Mouse (Mus musculus): Measurements from ENCODE around the gene Nek5. TPM values are rescaled to one million over a fixed set of nuclear protein-coding genes. Genes with fewer than 3 reads are reported as not detected.
A peak's percentile ranks its signal among the peaks of the same experiment; 100 is the strongest.

Nek5 gene
- polyA plus RNA-seq, 1 experiment from 2014 or later: 3.4 TPM

DNA sequence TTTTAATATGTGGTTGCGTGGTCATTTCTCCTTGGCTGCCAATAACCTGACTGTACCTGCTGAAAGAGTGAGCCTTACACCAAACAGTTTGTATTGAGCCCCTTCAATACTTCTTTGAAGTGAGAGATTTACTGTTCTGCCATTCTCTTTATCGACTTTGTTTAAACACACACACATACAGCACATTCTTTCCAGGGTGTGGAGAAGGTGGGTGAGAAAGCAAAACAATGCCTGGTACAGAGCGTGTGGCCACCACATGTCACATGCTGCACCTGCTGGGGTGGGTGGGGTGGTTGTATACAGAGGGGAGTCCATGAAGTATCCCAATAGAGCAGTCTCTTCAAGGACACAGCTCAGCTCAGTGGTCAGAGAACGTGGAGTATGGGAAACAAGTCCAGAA is 99.6 kb downstream of the Nek5 start:
- in situ Hi-C loops (cut with MboI; ENCODE audit: low pct_unique_long_range_greater_than_20kb): no loop called here

More for the DNA sequence above, 99.6 kb downstream of the Nek5 start:
- DNase-seq (ENCODE audit: low read depth, low spot score): no peak
- ChIA-PET POLR2A (no interaction called here), CTCF (interaction anchor here (1.0 kb wide), 1 partner anchor 141 kb away, joined by 3 read pairs; the partner anchor contains the start of gene Nek3)
- peak; percentile 44 for ATAC-seq
- H3K27me3 ChIP-seq: peaks cover 15% of the 10 kb centered on the region
- TF ChIP-seq CTCF (IDR thresholded peaks at IDR 0.05): no peak

Other genes starting within 250 kb of the Nek5 start
- gene Defb9, start 239.6 kb downstream of the Nek5 start, polyA plus RNA-seq (2021): not detected
- not detected for gene Defb11, start 218.6 kb downstream of the Nek5 start, polyA plus RNA-seq (2021)
- gene Defb15, start 192.3 kb downstream of the Nek5 start, polyA plus RNA-seq (2021): not detected
- gene Defb35, start 186.7 kb downstream of the Nek5 start, polyA plus RNA-seq (2021): not detected
- gene Defb13, start 178.3 kb downstream of the Nek5 start, polyA plus RNA-seq (2021): not detected
- gene Fam90a1a, start 166.3 kb downstream of the Nek5 start, polyA plus RNA-seq (2021): not detected
- not detected for gene Ccdc70, start 155.3 kb downstream of the Nek5 start, polyA plus RNA-seq (2021)
- 0.32 TPM for gene Atp7b, start 64.7 kb downstream of the Nek5 start, polyA plus RNA-seq (2021)
- gene Alg11, start 64.3 kb downstream of the Nek5 start, polyA plus RNA-seq (2021): 13.7 TPM
- gene Nek3, start 41.4 kb upstream of the Nek5 start, polyA plus RNA-seq (2021): 7.3 TPM
- 30.9 TPM for gene Ckap2, start 60.8 kb upstream of the Nek5 start, polyA plus RNA-seq (2021)
- 29.6 TPM for gene Vps36, start 67.8 kb upstream of the Nek5 start, polyA plus RNA-seq (2021)
- 0.36 TPM for gene Thsd1, start 102.3 kb upstream of the Nek5 start, polyA plus RNA-seq (2021)
- not detected for gene Tpte, start 158.4 kb upstream of the Nek5 start, polyA plus RNA-seq (2021)

Measured in Patski (cell line).